Mouse (Mus musculus): ENCODE data around the gene Fgfr4.

DNA sequence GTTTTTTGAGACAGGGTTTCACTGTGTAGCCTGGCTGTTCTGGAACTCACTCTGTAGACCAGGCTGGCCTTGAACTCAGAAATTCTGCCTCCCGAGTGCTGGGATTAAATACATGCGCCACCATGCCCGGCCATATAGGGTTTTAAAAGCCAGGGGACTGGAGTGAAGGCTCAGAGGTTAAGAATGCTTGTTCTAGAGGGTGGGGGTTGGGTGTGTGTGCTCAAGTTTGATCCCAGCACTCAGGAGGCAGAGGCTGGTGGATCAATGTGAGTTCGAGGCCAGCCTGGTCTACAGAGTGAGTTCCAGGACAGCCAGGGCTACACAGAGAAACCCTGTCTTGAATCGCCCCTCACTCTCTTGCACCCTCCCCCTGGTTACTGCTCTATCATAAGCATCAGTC, 39.1 kb downstream of the Fgfr4 start:
- TF ChIP-seq CTCF (IDR thresholded peaks at IDR 0.05; ENCODE audit: control insufficient read depth, insufficient read depth, low read length) (no peak), POLR2A (IDR thresholded peaks at IDR 0.05; ENCODE audit: borderline replicate concordance, control insufficient read depth, low read depth, low read length) (no peak)

Data from bone marrow, adult 2 months (tissue).